Mouse (Mus musculus): ENCODE measurements at regions not wholly inside any gene's neighbourhood (a gene's known extent, or its start where the extent isn't known, plus 50 kb on each side); places are given as distances from the start of the nearest gene placed in this dataset.

GRCm38 (mm10) chr7:62924585-62925331, 101.3 kb upstream of the A26c2 start:
- in situ Hi-C loops (cut with MboI; ENCODE audit: unreplicated experiment in 2 of 2) = no loop called here

DNA sequence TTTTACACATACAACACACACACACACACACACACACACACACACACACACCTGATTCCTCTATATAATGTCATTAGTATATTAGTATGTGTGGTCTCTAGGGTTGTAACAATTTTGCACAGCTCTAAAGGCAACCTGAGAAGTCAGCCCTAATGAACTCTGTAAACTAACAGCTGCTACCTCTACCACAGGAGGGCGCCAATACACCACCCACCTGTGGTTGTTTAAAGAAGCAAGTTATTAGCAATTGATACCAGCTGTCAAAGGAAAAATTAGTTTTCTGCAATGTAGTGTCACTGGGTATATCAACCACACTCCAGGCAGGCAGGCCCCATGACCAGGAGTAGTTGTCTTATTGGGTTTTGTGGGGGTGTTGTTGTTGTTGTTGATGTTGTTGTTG, 98.8 kb upstream of the A26c2 start:
- in situ Hi-C loops (cut with MboI; ENCODE audit: unreplicated experiment in 2 of 2) = no loop called here

DNA sequence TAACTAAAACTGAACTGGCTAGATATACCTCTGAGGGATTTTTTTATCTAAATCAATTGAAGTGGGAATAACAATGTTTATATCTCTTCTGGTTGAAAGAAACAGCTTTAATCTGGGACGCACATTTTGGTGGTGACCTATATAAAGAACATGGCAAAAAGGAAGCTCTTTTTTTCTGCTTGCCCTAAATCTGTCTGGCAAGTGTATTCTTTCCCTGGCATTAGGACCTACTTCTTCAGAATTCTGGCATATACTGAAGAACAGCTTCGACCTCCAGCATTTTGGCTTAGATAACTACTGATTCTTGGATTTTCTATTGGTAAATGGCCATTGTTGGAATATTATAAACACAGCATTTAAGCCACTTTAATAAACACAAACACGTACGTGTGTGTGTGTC, 70.9 kb upstream of the A26c2 start:
- in situ Hi-C loops (cut with MboI; ENCODE audit: unreplicated experiment in 2 of 2) = loop anchor here in 1 of 2 experiments (25.0 kb wide), 1 partner anchor 1843 kb away; no protein-coding TSS in a partner anchor

DNA sequence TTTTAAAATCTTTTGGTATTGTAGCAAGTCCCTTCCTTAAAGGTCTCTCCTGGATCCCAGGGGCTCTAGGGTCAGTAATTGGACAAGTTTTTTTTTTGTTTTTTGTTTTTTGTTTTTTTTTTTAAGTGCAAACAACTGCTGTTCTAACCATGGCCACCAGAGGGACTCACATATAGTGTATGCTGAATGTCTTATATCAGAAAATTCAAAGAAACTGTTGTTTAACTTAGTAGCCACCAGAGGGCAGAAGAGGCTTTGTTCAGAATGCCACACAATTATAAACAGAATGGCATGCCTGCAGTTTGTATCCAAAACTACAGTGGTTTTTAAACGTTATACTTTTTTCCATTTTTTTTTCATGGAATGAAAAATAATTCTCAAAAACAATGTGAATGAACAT, 53.6 kb upstream of the A26c2 start:
- in situ Hi-C loops (cut with MboI; ENCODE audit: unreplicated experiment in 2 of 2) = loop anchor here in 1 of 2 experiments (25.0 kb wide), 1 partner anchor 1860 kb away; no protein-coding TSS in a partner anchor
